Mouse (Mus musculus) cerebellum, adult (tissue): ENCODE results near the gene Syt11.
"Not testable (repeated sequence)": the region's sequence is repeated elsewhere in the genome, so short reads cannot be mapped to it uniquely, and the experiment has no call there.

Source experiments
- ATAC-seq: cut with Nextera tagmentation; 2 replicates; pipeline ENCODE4 v1.9.2; 2017; ENCODE audit warnings: mild to moderate bottlenecking, moderate library complexity, mixed read lengths; ENCODE audit not compliant: insufficient number of reproducible peaks, low FRiP score, low TSS enrichment

Gene Syt11

DNA sequence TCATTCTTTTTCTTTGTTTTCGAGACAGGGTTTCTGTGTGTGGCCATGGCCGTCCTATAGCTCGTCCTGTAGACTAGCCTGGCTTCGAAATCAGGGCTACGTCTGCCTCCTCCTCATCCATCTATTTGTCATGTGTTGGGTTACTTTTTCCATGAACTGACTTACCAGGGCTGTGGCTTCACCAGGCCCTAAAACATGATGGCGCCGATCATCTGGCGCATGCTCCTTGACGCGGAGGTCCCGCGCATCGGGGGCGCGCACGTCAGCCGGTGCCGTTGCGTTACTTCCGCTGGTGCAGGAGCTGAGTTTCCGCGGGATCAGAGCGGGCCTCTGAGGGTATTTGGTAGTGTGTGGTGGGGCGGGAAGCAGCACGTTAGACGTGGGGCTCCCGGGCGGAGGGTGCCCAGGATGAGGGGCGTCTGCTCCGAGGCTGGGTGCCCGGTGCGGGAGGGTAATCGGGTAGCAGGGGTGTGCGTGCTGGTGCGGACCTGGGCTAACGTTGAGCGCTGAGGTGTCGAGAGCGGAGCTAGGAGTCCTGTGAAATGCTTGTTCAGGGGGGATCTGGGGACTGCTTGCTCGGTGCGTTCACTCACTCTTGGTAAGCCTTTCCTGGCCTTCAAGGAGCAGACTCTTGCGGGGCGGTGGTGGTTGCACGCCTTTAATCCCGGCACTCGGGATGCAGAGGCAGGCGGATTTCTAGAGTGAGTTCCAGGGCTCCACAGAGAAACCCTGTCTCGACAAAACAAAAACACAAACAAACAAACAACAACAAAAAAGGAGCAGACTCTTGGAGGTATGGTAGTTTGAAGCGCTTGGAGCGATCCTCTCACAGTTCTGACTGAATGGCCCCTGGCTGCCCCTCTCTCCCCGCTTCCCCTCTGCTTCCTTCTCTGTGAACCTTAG is at the start of gene Syt11:
Gene Syt11 (minus strand): TSS at position 226 of the 903 bp plus-strand sequence.
- ATAC-seq: peak; percentile 50; the same call in 1 of the 2 replicates

GRCm38 (mm10) chr3:88803910-88804540 is 29.1 kb upstream of the Syt11 start:
- ATAC-seq: no peak

DNA sequence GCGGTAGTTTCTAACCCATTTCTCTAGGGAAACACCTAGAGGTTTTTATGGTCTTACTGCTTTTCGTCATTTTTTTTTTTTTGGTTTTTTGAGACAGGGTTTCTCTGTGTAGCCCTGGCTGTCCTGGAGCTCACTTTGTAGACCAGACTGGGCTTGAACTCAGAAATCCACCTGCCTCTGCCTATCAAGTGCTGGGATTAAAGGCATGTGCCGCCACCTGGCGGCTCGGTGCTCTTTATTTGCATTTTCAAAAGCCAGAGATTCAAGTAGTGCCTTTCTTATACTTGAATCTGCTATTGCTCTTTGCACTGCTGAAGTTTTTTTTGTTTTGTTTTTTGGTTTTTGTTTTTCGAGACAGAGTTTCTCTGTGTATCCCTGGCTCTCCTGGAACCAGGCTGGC is 22.5 kb upstream of the Syt11 start:
- not testable (repeated sequence) for ATAC-seq

- not testable (repeated sequence) for ATAC-seq
Observed at GRCm38 (mm10) chr3:88788033-88788432, 13.1 kb upstream of the Syt11 start.

DNA sequence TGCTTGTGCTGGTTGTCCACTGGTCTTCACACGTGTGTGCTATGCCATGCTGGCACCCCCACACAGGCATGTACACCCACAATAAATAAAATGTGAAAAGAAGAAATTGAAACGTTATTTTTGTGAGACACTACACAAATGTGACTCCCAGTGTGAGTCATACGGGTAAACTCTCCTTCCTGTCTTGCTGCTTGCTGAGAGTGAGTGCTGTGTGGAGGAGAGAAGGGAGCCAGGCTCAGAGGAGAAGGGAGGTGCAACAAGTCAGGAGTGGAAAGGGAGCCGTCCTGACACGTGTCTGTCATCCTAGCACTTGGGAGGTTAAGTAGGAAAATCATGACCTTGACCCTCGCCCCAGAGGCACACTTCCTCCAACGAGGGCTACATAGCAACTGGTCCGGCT is 11.8 kb upstream of the Syt11 start:
- not testable (repeated sequence) for ATAC-seq

DNA sequence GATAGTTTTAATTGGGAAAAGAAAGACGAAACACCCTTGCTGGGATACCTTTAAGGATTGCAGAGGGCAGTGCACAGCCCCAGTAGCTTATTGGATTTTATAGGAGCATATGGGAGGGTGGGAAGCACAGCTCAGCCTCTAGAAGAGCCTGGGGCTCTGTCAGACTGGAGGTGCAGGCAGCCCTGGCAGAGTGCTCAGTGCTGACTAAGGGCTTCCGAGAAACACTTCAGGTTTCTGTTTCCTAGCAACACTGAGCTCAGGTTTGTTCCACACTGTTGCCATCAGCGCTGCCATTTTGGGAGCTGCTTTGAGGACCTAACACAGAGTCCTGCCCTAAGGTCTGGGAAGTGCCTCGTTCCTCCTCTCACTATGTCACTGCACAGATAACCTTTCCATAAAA is 11.4 kb upstream of the Syt11 start:
- not testable (repeated sequence) for ATAC-seq

- no peak for ATAC-seq
Observed at GRCm38 (mm10) chr3:88784889-88785288, 9.9 kb upstream of the Syt11 start.

DNA sequence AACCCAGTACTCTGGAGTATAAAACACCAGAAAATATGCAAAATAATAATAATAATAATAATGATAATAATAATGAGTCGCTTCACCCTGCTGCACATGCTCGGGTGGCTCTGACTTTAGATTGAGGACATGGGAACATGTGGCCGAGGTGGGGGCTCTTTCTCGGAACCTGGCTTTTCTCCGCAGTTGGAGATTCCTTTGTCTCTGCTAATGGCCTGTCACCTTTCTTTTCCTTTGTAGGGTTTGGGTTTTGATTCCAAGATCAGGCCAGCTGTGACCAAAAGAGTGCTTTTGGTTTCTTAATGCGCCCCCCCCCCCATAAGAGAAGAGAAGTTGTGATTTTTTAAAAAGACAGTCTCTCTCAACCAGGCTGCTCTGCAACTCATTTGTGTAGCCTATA is 1.8 kb downstream of the Syt11 start:
- not testable (repeated sequence) for ATAC-seq

- peak; percentile 84 for ATAC-seq
Observed at GRCm38 (mm10) chr3:88772399-88772798, 2.6 kb downstream of the Syt11 start.

GRCm38 (mm10) chr3:88771941-88772280 is 3.1 kb downstream of the Syt11 start:
- not testable (repeated sequence) for ATAC-seq

DNA sequence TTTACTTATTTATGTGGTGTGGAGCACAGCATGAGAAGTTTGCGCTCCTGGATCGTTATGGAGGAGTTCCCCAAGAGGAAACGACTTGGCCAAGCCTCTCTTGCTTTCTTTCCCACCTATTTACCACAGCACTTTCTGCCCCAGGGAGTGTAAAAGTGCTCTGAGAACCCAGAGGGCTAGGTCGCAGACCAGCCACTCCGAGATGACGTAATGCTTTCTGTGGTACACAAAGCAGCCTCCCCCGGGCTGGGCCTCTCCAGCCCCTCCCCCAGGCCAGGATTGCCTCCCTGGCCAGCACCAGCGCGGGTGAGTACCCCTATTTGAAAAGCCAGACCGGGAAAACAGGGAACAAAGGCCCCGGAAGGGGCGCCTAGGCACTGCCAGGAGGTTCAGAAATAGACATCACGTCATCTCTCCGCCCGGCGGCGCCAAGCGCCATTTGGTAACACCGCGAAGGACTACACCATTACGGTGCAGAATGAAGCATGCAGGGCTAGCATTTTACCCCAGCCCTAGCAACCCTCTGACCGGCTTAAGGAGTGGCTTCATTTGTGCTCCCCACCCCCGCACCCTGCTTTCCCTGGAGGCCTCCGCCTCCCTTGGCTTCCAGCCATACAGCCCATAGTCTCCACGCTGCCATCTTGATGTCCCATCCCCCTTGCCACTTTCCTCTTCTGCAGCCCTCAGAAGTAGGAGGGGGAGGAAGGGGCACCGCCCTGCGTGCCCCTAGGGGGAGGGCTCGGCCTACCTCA is 3.6 kb downstream of the Syt11 start:
- peak; percentile 74 for ATAC-seq

DNA sequence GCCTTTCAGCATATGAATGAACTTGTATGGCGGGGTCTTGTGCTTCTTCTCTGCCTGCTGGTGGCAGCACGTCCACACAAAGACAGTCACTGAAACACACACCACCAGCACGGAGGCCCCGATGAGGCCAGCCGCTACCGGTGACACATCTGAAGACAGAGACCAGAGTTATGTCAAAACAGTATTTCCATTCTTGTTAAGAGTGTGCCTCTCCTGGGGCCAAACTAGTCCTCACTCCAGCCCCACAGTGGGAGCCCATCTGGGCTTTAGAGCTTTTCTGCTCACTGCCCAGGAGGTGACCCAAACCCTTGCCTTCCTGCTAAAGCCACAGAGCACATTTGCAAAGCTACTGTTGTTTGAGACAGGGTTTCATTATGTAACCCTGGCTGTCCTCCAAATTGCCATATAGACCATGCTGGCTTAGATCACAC is 12.5 kb downstream of the Syt11 start:
- peak; percentile 51; the same call in 1 of the 2 replicates for ATAC-seq

DNA sequence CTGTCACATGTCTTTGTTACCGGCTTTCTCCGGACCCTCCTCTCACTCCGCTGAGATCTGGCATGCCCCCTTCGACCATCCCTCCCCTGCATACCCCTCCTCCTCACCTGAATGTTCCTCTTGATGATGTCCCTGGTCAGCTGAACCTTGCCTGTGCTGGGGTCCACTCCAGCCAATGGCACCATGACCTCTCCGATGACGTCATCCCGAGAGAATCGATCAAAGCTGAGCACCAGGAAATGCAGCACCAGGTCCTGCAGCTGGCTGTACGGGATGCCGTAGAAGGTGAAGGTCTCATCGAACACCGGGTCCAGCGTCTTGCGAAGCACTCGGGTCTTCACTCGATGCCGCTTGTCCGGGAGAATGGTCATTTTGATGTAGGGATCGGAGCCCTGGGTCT is 13.3 kb downstream of the Syt11 start:
- ATAC-seq: no peak

DNA sequence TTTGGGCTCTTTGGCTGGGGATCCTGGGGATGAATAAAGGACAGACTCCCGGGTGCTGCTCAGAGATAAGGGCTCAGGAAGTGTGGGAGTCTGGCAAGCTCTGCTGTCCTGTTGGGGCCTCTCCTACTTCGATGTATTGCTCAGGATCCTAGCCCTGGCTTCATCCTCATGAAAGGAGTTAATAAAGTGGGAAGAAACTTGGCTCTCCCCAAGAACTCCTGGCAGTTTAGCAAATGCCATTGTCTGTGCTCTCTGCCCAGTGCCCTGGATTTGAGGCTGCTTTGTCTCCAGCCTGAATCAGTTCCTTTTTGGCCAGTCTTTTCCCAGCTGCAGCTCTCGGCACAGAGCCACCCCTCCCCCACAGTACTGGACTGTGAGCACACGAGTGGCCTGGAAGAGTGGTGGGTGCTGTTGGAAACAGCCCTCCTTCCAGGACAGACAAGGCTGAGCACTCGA is 16.9 kb downstream of the Syt11 start:
- 0 out of 2 replicates have a peak, but pooled peaks have one; percentile 28 for ATAC-seq

GRCm38 (mm10) chr3:88756276-88756675 is 18.7 kb downstream of the Syt11 start:
- ATAC-seq: no peak

GRCm38 (mm10) chr3:88755541-88755940 is 19.4 kb downstream of the Syt11 start:
- ATAC-seq: no peak

GRCm38 (mm10) chr3:88754283-88754682 is 20.7 kb downstream of the Syt11 start:
- ATAC-seq: no peak

- no peak for ATAC-seq
Observed at GRCm38 (mm10) chr3:88746871-88747231, 28.1 kb downstream of the Syt11 start.

DNA sequence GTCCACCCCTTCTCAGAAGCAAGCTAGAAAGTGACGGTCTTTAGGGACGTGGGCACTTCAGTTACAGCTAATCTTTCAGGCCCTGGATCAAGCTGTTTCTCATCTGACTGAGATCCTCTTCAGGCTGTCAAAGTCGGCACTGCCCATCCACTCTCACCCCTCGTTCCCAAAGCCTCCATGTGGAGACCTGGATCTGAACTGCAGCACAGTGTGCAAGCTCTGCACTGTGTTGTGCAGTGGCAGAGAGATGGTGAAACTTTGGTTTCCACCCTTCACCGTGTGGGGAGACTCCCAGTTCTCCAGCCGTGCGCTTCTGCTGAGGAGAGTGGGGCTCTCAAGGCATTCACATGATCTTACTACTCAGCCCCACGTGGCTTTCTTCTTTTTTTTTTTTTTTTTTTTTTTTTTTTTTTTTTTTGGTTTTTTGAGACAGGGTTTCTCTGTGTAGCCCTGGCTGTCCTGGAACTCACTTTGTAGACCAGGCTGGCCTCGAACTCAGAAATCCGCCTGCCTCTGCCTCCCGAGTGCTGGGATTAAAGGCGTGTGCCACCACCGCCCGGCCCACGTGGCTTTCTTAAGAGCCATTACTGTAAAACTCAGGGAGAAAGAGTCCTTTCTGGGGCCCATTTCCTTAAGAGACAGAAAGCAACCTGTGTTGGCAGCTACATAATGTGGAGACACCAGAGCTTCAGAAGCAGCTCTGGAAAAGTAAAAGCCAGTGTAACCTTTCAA is 28.7 kb downstream of the Syt11 start:
- no peak for ATAC-seq

DNA sequence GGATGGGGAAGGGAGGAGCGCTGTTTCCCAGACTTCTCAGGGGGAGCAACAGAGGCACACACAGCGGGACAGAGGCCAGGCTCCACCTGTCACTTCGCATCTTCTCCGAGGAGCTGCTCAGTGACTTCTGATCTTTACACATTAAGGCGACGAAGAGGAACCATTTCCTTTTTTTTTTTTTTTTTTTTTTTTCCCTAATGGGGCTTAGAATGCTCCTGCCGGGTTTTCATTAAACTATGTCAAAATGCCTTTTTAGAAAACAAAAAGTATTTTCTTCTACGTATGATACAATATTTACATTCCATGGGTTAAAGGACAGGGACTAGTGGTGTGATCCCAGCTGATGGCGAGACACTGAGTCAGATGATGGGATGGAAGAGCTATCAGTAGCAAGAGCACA is 29.4 kb downstream of the Syt11 start:
- ATAC-seq: no peak
